ENCODE assay signal across 20 mouse cellular contexts in the genomic region with DNA sequence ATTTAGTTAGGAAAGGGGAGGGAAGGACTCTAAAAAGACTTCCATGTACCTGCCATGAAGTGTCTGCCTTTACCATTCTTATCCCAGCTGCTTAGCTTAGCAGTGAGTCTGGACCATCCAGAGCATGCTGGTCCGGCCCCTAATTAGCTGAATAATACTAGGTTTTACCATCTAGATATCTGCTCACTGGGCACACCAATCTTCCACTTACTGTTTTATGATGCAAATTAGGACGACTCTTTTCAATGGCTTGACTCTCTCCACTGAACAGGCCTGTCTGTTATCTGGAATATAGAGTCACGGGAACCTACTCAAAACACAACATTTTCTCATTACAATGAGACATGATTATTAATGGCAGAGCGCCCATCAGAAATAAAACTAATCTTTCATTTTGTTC. TPM values are rescaled to one million over a fixed set of nuclear protein-coding genes. Genes with fewer than 3 reads are reported as not detected.
DNase-seq lines count a peak whose midpoint lies in the region; ATAC-seq and TF ChIP-seq lines count a peak whose summit lies in the region.
"Had no signal": no experiment of that assay in that cellular context is flagged by ENCODE, and none has a peak within 500 bp of the region (broad histone marks: within the 10 kb centered on the region; RNA-seq: fewer than 3 reads in every experiment).

No protein-coding gene starts in this region.

- H3K4me3 ChIP-seq in hindbrain, embryonic 12.5 days, result no peak overlapping the region
- H3K4me3 ChIP-seq in hindbrain, embryonic 13.5 days, result no peak overlapping the region
- no peak overlapping the region for H3K4me3 ChIP-seq in midbrain, embryonic 15.5 days
- H3K4me3 ChIP-seq in midbrain, postnatal 0 days (ENCODE audit: low read depth, low read length), result no peak overlapping the region
- H3K4me3 ChIP-seq in forebrain, embryonic 14.5 days (ENCODE audit: low read depth, low read length), result no peak overlapping the region
- H3K4me3 ChIP-seq: embryonic facial prominence, embryonic 10.5 days; heart, embryonic 12.5 days had no signal

- ATAC-seq in hindbrain, embryonic 12.5 days (ENCODE audit: low FRiP score), result 0 out of 2 replicates have a peak, but pooled peaks have one; percentile 48
- no peak for ATAC-seq in hindbrain, embryonic 13.5 days (ENCODE audit: low FRiP score)
- ATAC-seq in midbrain, embryonic 15.5 days (replicated peaks), result 0 out of 2 replicates have a peak, but pooled peaks have one; percentile 14
- ATAC-seq in midbrain, postnatal 0 days (ENCODE audit: low FRiP score), result no peak
- peak; percentile 87 for ATAC-seq in forebrain, embryonic 14.5 days
- ATAC-seq: intestine, embryonic 16.5 days had no signal

- H3K9ac ChIP-seq in hindbrain, embryonic 12.5 days, result no peak overlapping the region
- H3K9ac ChIP-seq in hindbrain, embryonic 13.5 days, result no peak overlapping the region
- no peak overlapping the region for H3K9ac ChIP-seq in midbrain, embryonic 15.5 days
- H3K9ac ChIP-seq in midbrain, postnatal 0 days (replicated peaks; ENCODE audit: low read length, poor library complexity, severe bottlenecking), result no peak overlapping the region
- no peak overlapping the region for H3K9ac ChIP-seq in forebrain, embryonic 14.5 days (ENCODE audit: low read length)
- H3K9ac ChIP-seq: heart, embryonic 12.5 days; hindbrain, embryonic 14.5 days had no signal

- no peak for DNase-seq in midbrain, postnatal 0 days (ENCODE audit: low spot score)
- DNase-seq in forebrain, embryonic 14.5 days (ENCODE audit: low spot score), result peak; percentile 77
- DNase-seq in kidney, postnatal 4 days, result no peak
- DNase-seq in thymus, postnatal 25 days, result no peak
- DNase-seq: adrenal gland, adult 2 months; adrenal gland, postnatal 25 days; cerebellum, adult 2 months; cerebellum, postnatal 10 days; gastrocnemius, postnatal 25 days had no signal

- H3K27ac ChIP-seq in hindbrain, embryonic 12.5 days, result no peak overlapping the region
- no peak overlapping the region for H3K27ac ChIP-seq in hindbrain, embryonic 13.5 days
- H3K27ac ChIP-seq in midbrain, embryonic 15.5 days, result no peak overlapping the region
- no peak overlapping the region for H3K27ac ChIP-seq in midbrain, postnatal 0 days (ENCODE audit: low read depth, low read length)
- H3K27ac ChIP-seq in forebrain, embryonic 14.5 days (ENCODE audit: low read depth, low read length), result no peak overlapping the region
- H3K27ac ChIP-seq: embryonic facial prominence, embryonic 10.5 days; hindbrain, embryonic 14.5 days had no signal

- H3K4me1 ChIP-seq in hindbrain, embryonic 12.5 days, result no peaks in the 10 kb centered on the region
- 0 out of 2 replicates have a peak, but pooled peaks cover 5% of the 10 kb centered on the region for H3K4me1 ChIP-seq in hindbrain, embryonic 13.5 days (replicated peaks)
- H3K4me1 ChIP-seq in midbrain, embryonic 15.5 days, result no peaks in the 10 kb centered on the region
- no peaks in the 10 kb centered on the region for H3K4me1 ChIP-seq in midbrain, postnatal 0 days (ENCODE audit: insufficient read depth, low read length)
- H3K4me1 ChIP-seq in forebrain, embryonic 14.5 days (ENCODE audit: control insufficient read depth, insufficient read depth, low read length), result peaks cover 9% of the 10 kb centered on the region; the same call in 1 of the 2 replicates
- H3K4me1 ChIP-seq: embryonic facial prominence, embryonic 10.5 days; heart, embryonic 12.5 days had no signal

- no peak for TF ChIP-seq CTCF in midbrain, postnatal 0 days (IDR thresholded peaks at IDR 0.05)

- no peaks in the 10 kb centered on the region for H3K27me3 ChIP-seq in hindbrain, embryonic 12.5 days
- no peaks in the 10 kb centered on the region for H3K27me3 ChIP-seq in hindbrain, embryonic 13.5 days
- H3K27me3 ChIP-seq in midbrain, embryonic 15.5 days (replicated peaks), result no peaks in the 10 kb centered on the region
- no peaks in the 10 kb centered on the region for H3K27me3 ChIP-seq in midbrain, postnatal 0 days (ENCODE audit: insufficient read depth, low read length)
- H3K27me3 ChIP-seq in forebrain, embryonic 14.5 days (replicated peaks; ENCODE audit: control insufficient read depth, insufficient read depth, low read length), result no peaks in the 10 kb centered on the region
- H3K27me3 ChIP-seq: heart, embryonic 12.5 days had no signal

- WGBS in hindbrain, embryonic 12.5 days, result 61% methylated on average over 4 of the region's 4 CpGs
- WGBS in hindbrain, embryonic 13.5 days, result 44% methylated on average over 4 of the region's 4 CpGs
- 41% methylated on average over 4 of the region's 4 CpGs for WGBS in midbrain, embryonic 15.5 days
- 49% methylated on average over 4 of the region's 4 CpGs for WGBS in midbrain, postnatal 0 days
- WGBS in forebrain, embryonic 14.5 days, result 12% methylated on average over 4 of the region's 4 CpGs

- no peaks in the 10 kb centered on the region for H3K36me3 ChIP-seq in hindbrain, embryonic 12.5 days
- H3K36me3 ChIP-seq in hindbrain, embryonic 13.5 days, result no peaks in the 10 kb centered on the region
- H3K36me3 ChIP-seq in midbrain, embryonic 15.5 days (replicated peaks), result no peaks in the 10 kb centered on the region
- no peaks in the 10 kb centered on the region for H3K36me3 ChIP-seq in midbrain, postnatal 0 days (ENCODE audit: insufficient read depth, low read length)
- H3K36me3 ChIP-seq in forebrain, embryonic 14.5 days (ENCODE audit: control insufficient read depth, insufficient read depth, low read length), result no peaks in the 10 kb centered on the region
- H3K36me3 ChIP-seq: embryonic facial prominence, embryonic 10.5 days; heart, embryonic 12.5 days had no signal

- H3K9me3 ChIP-seq in hindbrain, embryonic 12.5 days (replicated peaks), result no peaks in the 10 kb centered on the region
- H3K9me3 ChIP-seq in hindbrain, embryonic 13.5 days, result no peaks in the 10 kb centered on the region
- H3K9me3 ChIP-seq in midbrain, embryonic 15.5 days, result no peaks in the 10 kb centered on the region
- no peaks in the 10 kb centered on the region for H3K9me3 ChIP-seq in midbrain, postnatal 0 days (ENCODE audit: low read length)
- no peaks in the 10 kb centered on the region for H3K9me3 ChIP-seq in forebrain, embryonic 14.5 days (replicated peaks; ENCODE audit: control insufficient read depth, low read length)

- H3K4me2 ChIP-seq in hindbrain, embryonic 12.5 days (replicated peaks), result no peak overlapping the region
- H3K4me2 ChIP-seq in hindbrain, embryonic 13.5 days, result no peak overlapping the region
- no peak overlapping the region for H3K4me2 ChIP-seq in midbrain, embryonic 15.5 days
- H3K4me2 ChIP-seq in midbrain, postnatal 0 days (ENCODE audit: low read depth, low read length, poor library complexity, severe bottlenecking), result no peak overlapping the region
- no peak overlapping the region for H3K4me2 ChIP-seq in forebrain, embryonic 14.5 days (ENCODE audit: low read length)
- H3K4me2 ChIP-seq: heart, embryonic 12.5 days; hindbrain, embryonic 14.5 days had no signal

RNA-seq across cellular contexts. Expression of a gene that starts 55.7 kb away (rescaled TPM):
- 0.96 and 1.5 TPM in 2 replicates for polyA plus RNA-seq in hindbrain, embryonic 12.5 days (2016; fragmentation: Nextera tagmentation; extraction: Ambion mirVana)
- 1.9 and 3.0 TPM in 2 replicates for polyA plus RNA-seq in hindbrain, embryonic 13.5 days (2015; fragmentation: Nextera tagmentation; extraction: Ambion mirVana)
- 0.23 and 0.65 TPM in 2 replicates for polyA plus RNA-seq in midbrain, embryonic 15.5 days (2015; fragmentation: Nextera tagmentation; extraction: Ambion mirVana)
- total RNA-seq in midbrain, postnatal 0 days (2014; rRNA removed), result 1.4 and 1.8 TPM in 2 replicates
- polyA plus RNA-seq in midbrain, postnatal 0 days (2015; fragmentation: Nextera tagmentation; extraction: Ambion mirVana), result 1.8 and 2.5 TPM in 2 replicates
- polyA plus RNA-seq in forebrain, embryonic 14.5 days (2014; fragmentation: Nextera tagmentation; extraction: Ambion mirVana), result 0.22 and 0.48 TPM in 2 replicates
- total RNA-seq: adrenal gland, adult 2 months; adrenal gland, postnatal 25 days; gastrocnemius, adult 18-20 months; gastrocnemius, postnatal 25 days; granulocyte monocyte progenitor cell, adult 5-6 weeks; heart, adult 8-10 months; heart, postnatal 25 days had no signal
- polyA plus RNA-seq: adrenal gland, adult 2 months; embryonic facial prominence, embryonic 10.5 days; heart, embryonic 12.5 days; intestine, embryonic 16.5 days had no signal

Comparison
In these comparisons a context has a peak if more than half of its experiments do, and no peak if none do; other contexts are left out.
1. ATAC-seq: peak in hindbrain, embryonic 12.5 days (single experiment), midbrain, embryonic 15.5 days (single experiment) and forebrain, embryonic 14.5 days (single experiment); none in hindbrain, embryonic 13.5 days (single experiment) and midbrain, postnatal 0 days (single experiment).